Comparison of ENCODE assay signal across 8 mouse cellular contexts in the genomic region with DNA sequence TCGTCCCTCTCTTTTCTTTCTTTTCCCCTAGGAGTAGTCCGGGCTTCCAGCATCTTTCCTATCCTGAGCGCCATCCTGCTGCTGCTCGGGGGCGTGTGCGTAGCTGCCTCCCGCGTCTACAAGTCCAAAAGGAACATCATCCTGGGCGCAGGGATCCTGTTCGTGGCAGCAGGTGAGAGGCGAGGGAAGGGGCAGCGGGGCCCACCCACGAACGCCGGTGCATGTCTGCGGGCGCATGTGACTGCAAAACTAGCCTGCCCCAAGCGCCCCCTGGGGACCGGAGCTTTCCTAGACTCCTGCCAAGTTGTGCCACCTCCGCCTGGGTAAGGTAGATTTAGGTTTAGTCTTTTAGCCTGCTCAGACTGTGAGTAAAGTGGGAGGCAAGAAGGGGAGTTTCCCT. TPM values are rescaled to one million over a fixed set of nuclear protein-coding genes. Genes with fewer than 3 reads are reported as not detected.
DNase-seq lines count a peak whose midpoint lies in the region; ATAC-seq and TF ChIP-seq lines count a peak whose summit lies in the region.

No protein-coding gene starts in this region.

- no peak for ATAC-seq in hindbrain, embryonic 14.5 days (ENCODE audit: low FRiP score)
- no peak for ATAC-seq in midbrain, embryonic 12.5 days (ENCODE audit: low FRiP score, low read depth)

- peak overlapping the region; percentile 44 for H3K4me3 ChIP-seq in left cerebral cortex, adult 2 months
- H3K4me3 ChIP-seq in cortical plate, adult 2 months (ENCODE audit: insufficient read depth, low read length), result peak overlapping the region; percentile 10; the same call in 1 of the 2 replicates
- H3K4me3 ChIP-seq in hindbrain, embryonic 14.5 days (replicated peaks; ENCODE audit: low read length), result peak overlapping the region; percentile 30
- H3K4me3 ChIP-seq in midbrain, embryonic 12.5 days, result peak overlapping the region; percentile 41

- peak; percentile 45 for TF ChIP-seq CTCF in left cerebral cortex, adult 2 months (IDR thresholded peaks at IDR 0.05)
- TF ChIP-seq CTCF in cortical plate, adult 2 months (IDR thresholded peaks at IDR 0.05; ENCODE audit: extremely low read depth, insufficient read depth, low read length), result 0 out of 2 replicates have a peak, but pooled peaks have one; percentile 9

- peaks cover 39% of the 10 kb centered on the region for H3K27me3 ChIP-seq in hindbrain, embryonic 14.5 days (ENCODE audit: control insufficient read depth, insufficient read depth, low read length)
- H3K27me3 ChIP-seq in midbrain, embryonic 12.5 days, result peaks cover 56% of the 10 kb centered on the region

- 2% methylated on average over 20 of the region's 20 CpGs for WGBS in hindbrain, embryonic 14.5 days
- WGBS in midbrain, embryonic 12.5 days, result 2% methylated on average over 20 of the region's 20 CpGs

- no peaks in the 10 kb centered on the region for H3K9me3 ChIP-seq in hindbrain, embryonic 14.5 days (ENCODE audit: control insufficient read depth, low read length)
- no peaks in the 10 kb centered on the region for H3K9me3 ChIP-seq in midbrain, embryonic 12.5 days

- peak; percentile 62 to 64 for DNase-seq in left cerebral cortex, adult 2 months (ENCODE audit: extremely low spot score in 1 of 2, low spot score in 2 of 2)
- no peak for DNase-seq in left cerebral cortex, adult 11 months (ENCODE audit: low spot score)
- peak; percentile 64 for DNase-seq in Muller cell, postnatal 12 days (ENCODE audit: inconsistent ontology term)
- DNase-seq in hindbrain, embryonic 14.5 days (ENCODE audit: low spot score), result no peak
- no peak for DNase-seq in yolk sac, embryonic 10.5 days (ENCODE audit: low spot score)
- no peak for DNase-seq in c-Kit-positive CD71-positive TER-119-positive erythroid progenitor cells, embryonic 14.5 days (ENCODE audit: low spot score)

- H3K9ac ChIP-seq in hindbrain, embryonic 14.5 days, result peak overlapping the region; percentile 50
- peak overlapping the region; percentile 34; the same call in 1 of the 2 replicates for H3K9ac ChIP-seq in midbrain, embryonic 12.5 days (replicated peaks)

- no peak for TF ChIP-seq POLR2A in cortical plate, adult 2 months (IDR thresholded peaks at IDR 0.05; ENCODE audit: extremely low read depth, insufficient read depth, low read length)

- H3K36me3 ChIP-seq in hindbrain, embryonic 14.5 days (replicated peaks; ENCODE audit: control insufficient read depth, insufficient read depth), result no peaks in the 10 kb centered on the region
- no peaks in the 10 kb centered on the region for H3K36me3 ChIP-seq in midbrain, embryonic 12.5 days

- peak overlapping the region; percentile 89 for H3K4me2 ChIP-seq in hindbrain, embryonic 14.5 days (replicated peaks)
- H3K4me2 ChIP-seq in midbrain, embryonic 12.5 days (replicated peaks), result peak overlapping the region; percentile 68

- intact Hi-C loops in left cerebral cortex, adult 2 months (cut with DNase I), result no loop called here

- no peaks in the 10 kb centered on the region for H3K4me1 ChIP-seq in cortical plate, adult 2 months (ENCODE audit: control insufficient read depth, insufficient read depth, low read length)
- peaks cover 11% of the 10 kb centered on the region; the same call in 1 of the 2 replicates for H3K4me1 ChIP-seq in hindbrain, embryonic 14.5 days (replicated peaks; ENCODE audit: control insufficient read depth, insufficient read depth, low read length)
- H3K4me1 ChIP-seq in midbrain, embryonic 12.5 days, result peaks cover 22% of the 10 kb centered on the region

- H3K27ac ChIP-seq in left cerebral cortex, adult 2 months, result no peak overlapping the region
- H3K27ac ChIP-seq in cortical plate, adult 2 months (ENCODE audit: insufficient read depth, low read length), result no peak overlapping the region
- no peak overlapping the region for H3K27ac ChIP-seq in hindbrain, embryonic 14.5 days
- H3K27ac ChIP-seq in midbrain, embryonic 12.5 days (replicated peaks), result no peak overlapping the region

RNA-seq across cellular contexts. Expression of a gene that starts 12.0 kb away (rescaled TPM):
- total RNA-seq in left cerebral cortex, adult 2 months (2021), result 1 to 10 TPM; 1.2 TPM
- 0.81 and 1.4 TPM in 2 replicates for polyA plus RNA-seq in cortical plate, adult 2 months (2012; rRNA removed)
- not detected in 2 replicates for polyA plus RNA-seq in hindbrain, embryonic 14.5 days (2014; fragmentation: Nextera tagmentation; extraction: Ambion mirVana)
- polyA plus RNA-seq in midbrain, embryonic 12.5 days (2016; fragmentation: Nextera tagmentation; extraction: Ambion mirVana), result 0.20 TPM in 1 of 2 replicates, not detected in the other

RNA-seq across cellular contexts. Expression of a gene that starts 21.6 kb away (rescaled TPM):
- total RNA-seq in left cerebral cortex, adult 2 months (2021), result 100 to 1,000 TPM; 176 to 186 TPM
- 50.3 and 63.3 TPM in 2 replicates for polyA plus RNA-seq in cortical plate, adult 2 months (2012; rRNA removed)
- polyA plus RNA-seq in hindbrain, embryonic 14.5 days (2014; fragmentation: Nextera tagmentation; extraction: Ambion mirVana), result 9.6 and 11.5 TPM in 2 replicates
- 7.4 and 7.9 TPM in 2 replicates for polyA plus RNA-seq in midbrain, embryonic 12.5 days (2016; fragmentation: Nextera tagmentation; extraction: Ambion mirVana)

Comparison
In these comparisons a context has a peak if more than half of its experiments do, and no peak if none do; other contexts are left out.
1. DNase-seq: peak in left cerebral cortex, adult 2 months (2 of 2) and Muller cell, postnatal 12 days (single experiment); none in left cerebral cortex, adult 11 months (single experiment), hindbrain, embryonic 14.5 days (single experiment), yolk sac, embryonic 10.5 days (single experiment) and c-Kit-positive CD71-positive TER-119-positive erythroid progenitor cells, embryonic 14.5 days (single experiment).
2. Peak in every context shown above with its lines, with median percentiles within 50 percentile points of each other: H3K4me3 ChIP-seq.